Mouse (Mus musculus): ENCODE measurements around the gene Trim67. TPM values are rescaled to one million over a fixed set of nuclear protein-coding genes. Genes with fewer than 3 reads are reported as not detected.

Trim67 gene
- polyA plus RNA-seq, 1 experiment from 2014 or later = not detected

DNA sequence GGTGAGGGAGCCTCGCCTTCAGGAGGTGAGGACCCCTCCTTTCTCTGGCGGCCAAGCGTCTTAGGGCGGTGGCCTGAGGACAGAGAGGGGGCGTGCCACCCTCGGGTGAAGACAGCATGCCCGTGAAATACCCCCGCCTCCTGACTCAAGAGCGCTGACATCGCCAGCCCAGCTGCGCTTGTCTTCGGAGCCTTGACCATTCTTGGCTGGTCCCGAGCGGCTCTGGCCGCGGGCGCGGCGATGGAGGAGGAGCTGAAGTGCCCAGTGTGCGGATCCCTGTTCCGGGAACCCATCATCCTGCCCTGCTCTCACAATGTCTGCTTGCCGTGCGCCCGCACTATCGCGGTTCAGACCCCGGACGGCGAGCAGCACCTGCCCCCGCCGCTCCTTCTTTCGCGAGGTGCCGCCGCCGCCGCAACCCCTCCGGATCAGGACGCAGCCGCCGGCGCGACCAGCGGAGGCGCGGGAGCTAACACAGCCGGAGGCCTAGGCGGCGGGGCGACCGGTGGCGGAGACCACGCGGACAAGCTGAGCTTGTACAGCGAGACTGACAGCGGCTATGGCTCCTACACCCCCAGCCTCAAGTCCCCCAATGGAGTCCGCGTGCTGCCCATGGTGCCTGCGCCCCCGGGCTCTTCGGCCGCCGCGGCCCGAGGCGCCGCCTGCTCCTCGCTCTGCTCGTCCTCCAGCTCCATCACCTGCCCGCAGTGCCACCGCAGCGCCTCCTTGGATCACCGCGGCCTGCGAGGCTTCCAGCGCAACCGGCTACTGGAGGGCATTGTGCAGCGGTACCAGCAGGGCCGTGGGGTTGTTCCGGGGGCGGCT is 981 bp downstream of the Trim67 start:
- DNase-seq (ENCODE audit: low spot score) = no peak

DNA sequence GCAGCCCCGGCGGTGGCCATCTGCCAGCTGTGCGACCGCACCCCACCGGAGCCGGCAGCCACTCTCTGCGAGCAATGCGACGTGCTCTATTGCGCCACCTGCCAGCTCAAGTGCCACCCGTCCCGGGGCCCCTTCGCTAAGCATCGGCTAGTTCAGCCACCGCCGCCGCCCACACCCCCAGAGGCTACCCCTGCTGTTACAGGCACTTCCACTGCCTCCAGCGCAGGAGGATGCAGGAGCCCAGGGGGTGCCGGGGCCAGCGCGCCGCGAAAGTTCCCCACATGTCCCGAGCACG is 1.5 kb downstream of the Trim67 start:
- DNase-seq (ENCODE audit: low spot score) = peak; percentile 40

DNA sequence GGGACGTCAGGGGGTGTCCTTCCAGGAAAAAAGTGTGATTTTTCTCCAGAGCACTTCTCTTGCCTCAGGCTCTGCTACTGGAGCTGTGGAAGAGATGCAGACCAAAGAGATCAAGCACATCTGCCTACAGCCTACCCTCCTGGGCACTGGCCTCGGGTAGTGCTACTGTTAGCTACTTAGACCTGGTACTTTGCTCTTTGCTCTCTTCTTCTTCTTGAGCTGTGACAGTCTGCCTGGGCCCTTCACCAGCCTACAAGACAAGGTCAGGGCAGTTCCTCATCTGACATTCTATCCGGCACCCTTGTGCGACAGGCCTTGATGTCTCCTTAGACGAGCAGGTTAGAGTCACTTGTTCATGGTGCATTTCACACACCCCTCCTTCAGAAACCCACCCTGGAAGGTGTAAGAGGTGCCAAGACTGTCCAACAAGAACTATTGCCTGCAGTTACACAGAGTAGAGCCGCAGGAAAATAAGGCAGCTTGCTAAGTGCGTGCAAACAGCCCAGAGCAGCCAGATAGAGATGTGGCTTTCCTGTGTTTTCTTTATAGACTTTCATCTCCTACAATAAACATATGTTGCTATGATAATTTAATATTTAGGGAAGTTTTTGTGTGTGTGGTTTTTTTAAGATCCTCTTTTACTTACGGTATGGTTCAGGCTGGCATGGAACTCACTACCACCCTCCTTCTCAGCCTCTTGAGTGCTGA is 3.0 kb downstream of the Trim67 start:
- DNase-seq (ENCODE audit: low spot score) = no peak

DNA sequence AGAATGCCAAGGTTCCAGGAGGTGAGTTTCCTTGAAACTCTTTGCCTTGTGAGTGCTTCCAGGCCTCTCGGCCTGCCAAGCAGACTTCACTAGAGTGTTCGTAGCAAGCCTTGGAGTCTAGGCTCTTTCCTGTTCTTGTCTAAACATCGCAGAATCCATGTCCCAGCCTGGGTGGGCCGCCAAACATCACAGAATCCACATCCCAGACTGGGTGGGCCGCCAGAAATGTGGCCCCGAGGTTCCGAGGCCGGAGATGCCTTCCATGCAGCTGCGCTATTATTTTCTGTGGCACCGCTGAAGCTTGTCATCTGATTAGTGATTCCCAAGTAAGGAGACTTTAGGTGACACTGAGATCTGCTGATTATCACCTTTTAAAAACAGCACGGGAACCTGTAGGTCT is 7.7 kb downstream of the Trim67 start:
- DNase-seq (ENCODE audit: low spot score) = no peak

DNA sequence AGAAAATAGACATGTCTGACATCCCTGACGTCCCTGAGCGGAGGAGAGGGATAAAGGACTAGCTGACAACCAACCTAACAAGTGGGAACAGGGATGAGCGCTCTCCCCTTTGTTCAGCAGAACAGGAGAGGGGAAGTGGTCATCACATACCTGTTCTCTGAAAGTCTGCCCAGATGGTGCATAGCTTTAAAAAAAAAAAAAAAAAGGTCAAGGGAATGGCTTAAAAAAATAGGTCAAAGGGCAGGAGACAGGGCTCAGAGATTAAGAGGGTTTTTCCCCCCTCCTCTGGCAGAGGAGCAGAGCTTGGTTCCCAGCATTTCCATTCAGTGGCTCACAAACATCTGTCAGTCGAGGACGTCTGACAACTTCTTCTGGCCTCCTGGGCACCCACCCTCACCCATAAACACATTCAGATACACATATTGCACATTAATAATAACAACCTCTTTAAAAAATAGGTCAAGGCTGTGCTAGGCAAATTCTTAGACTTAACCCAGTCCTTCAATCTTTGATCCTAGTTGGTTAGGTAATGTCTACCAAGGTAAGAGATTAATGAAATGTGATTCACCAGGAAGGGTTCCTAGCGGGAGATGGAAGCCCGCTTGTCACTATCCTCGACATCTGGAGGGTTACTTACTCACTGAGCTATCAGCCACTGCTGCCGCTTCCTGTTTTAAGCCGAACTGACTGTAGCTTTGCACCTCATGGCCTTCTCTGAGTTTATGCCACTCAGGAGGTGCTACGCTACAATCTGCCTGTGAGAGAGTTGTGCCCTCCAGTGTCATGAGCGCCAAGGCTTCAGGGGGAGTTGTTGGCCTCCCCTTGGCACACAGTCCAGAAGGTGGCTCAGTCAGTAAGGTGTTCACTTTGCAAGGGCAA is 11.2 kb downstream of the Trim67 start:
- DNase-seq (ENCODE audit: low spot score) = no peak

DNA sequence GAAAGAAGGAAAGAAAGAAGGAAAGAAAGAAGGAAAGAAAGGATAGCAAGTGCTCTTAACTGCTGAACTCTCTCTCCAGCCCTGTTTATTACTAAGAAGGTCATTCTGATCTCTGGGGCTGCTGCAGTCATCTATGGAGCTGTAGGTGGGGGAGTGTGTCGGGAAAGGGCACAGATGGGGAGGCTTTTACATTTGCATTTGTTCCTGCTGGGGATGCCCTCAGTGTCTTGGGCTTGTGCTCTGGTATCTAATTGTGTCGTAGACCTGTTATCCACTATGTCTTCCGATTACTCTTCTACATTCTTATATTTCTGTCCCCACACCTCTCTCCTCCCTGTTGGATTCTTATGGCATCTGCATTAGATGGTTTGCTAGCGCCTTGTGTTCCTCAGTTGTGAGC is 13.1 kb downstream of the Trim67 start:
- DNase-seq (ENCODE audit: low spot score) = no peak

DNA sequence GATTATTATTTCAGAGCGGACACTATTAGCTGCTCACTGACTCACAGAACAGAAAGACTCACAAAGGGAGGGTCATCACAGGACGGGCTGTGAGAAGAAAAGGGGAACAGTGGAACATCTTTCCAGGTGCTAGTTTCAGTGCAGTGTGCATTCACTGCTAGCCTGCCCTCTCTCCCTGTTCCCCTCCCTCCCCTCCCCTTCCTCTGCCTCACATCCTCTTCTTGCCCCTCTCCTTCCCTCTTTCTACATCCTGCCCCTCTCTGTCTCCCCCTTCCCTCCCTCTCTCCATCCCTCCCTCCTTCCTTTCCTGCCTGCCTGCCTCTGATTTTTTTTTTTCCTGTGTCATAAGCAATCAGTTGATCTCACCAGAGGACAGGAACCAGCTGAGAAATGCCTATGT is 16.5 kb downstream of the Trim67 start:
- DNase-seq (ENCODE audit: low spot score) = no peak

DNA sequence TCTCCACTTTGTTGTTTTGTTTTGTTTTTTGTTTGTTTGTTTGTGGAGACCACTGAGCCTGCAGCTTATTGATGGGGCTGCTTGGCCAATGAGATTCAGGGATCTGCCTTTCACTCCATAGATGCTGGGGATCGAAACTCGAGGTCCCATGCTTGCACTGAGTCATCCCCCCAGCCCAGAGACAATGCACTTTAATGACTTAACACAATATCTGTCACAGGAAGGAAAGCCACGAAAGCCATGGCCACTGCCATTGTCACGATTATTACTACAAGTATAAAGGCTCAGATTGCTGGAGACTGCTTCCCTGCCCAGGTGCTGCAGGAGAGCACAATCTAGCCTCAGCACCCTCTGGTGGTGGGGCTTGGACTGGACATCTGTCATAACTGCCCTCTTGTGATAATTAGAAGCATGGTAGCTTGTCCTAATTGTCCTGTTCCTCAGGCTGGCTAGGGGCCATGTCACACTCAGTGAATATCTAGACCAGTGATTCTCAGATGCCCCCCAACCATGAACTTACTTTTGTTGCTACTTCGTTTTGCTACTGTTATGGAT is 17.2 kb downstream of the Trim67 start:
- DNase-seq (ENCODE audit: low spot score) = no peak

DNA sequence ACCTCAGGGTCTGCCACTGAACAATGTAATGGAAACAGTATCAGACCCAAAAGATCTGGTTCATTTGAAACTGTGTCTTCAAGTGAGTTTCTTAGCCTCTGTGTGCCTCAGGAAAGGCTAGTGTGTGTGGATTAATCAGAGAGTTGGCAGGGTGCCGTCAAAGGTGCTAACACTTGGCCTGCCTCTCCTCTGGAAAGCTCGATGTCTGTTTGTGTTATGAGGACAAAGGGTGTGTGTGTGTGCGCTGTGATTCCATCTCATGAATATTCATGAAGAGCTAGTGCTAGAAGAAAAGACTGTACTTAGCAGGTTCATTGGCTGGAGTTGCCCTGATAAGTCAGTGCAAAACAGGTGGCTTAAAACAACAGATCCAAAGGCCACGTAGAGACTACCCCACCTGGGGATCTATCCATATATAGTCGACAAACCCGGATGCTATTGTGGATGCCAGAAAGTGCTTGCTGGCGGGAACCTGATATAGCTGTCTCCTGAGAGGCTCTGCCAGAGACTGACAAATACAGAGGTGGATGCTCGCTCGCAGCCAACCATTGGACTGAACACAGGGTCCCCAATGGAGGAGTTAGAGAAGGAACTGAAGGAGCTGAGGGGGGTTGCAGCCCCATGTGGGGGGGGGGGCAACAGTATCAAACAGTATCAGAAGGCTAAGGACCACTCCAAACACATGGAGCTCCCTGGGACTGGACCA is 17.9 kb downstream of the Trim67 start:
- DNase-seq (ENCODE audit: low spot score) = no peak

DNA sequence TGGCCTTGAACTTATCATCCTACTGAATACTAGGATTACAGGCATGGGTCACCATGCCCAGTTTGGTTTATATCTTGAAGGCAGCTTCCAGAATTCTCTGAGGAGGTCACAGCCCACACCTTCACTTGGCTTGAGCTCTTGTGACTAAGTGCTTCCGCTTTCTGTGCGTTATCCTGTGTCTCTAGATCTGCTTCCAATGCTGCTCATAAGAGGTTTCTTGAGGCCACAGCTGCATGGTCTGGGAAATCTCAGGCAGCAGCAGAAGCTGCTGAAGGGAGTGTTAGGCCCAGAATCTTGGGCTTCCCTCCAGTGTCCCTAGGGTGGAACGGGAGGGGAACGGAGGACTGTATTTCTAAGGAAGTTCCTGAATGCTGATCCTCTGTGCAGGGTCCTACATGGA is 20.4 kb downstream of the Trim67 start:
- no peak for DNase-seq (ENCODE audit: low spot score)

DNA sequence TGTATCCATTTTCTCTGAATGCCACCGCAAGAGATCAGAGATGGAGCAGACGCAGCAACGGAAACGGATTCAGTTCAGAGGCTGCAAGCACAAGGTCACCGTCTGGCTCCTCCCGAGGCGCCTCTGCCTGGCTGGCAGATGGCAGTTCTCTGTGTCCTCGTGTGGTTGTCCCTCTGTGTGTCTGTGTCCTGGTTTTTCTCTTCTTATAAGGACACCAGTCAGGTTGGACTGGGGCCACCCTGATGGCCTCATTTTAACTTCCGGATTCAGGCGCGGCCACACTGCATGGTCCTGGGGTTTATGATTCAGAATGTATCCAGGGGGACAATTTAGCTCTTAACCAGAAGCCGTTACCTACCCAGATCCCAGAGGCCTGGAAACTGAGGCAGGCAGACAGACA is 23.0 kb downstream of the Trim67 start:
- no peak for DNase-seq (ENCODE audit: low spot score)

DNA sequence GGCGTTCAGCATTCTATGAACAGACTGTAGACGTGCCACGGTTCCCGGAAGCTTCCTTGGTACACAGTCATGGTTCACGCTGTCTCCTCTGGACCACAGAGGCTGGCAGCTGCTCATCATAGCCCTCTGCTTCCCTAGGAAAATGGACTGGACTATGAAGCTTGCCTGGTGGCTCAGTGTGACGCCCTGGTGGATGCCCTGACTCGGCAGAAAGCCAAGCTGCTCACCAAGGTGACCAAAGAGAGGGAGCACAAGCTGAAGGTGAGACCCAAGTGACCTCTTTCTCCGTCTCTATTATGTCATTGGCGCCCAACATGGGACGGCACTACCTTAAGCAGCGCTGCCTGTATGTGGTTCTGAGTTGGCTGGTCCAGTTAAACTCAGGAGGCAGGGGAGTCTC is 24.0 kb downstream of the Trim67 start:
- DNase-seq (ENCODE audit: low spot score) = no peak

DNA sequence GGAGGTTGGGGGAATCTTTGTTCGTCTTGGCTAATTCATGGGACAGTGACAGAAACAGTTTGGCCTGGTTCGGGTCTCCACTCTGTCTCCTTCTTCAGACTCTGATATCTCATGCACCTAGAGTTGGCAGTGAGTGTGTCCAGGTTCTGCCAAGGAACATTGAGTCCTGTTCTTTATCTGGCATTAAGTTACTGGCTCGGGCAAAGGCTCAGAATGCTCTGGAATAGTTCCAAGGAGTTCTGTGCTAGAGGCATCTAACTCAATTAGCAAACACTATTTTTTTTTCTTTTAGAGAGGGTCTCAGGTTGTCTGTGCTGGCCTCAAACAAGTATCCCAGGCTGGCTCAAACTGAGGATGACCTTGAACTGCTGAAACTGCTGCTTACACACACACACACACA is 24.5 kb downstream of the Trim67 start:
- DNase-seq (ENCODE audit: low spot score) = no peak

DNA sequence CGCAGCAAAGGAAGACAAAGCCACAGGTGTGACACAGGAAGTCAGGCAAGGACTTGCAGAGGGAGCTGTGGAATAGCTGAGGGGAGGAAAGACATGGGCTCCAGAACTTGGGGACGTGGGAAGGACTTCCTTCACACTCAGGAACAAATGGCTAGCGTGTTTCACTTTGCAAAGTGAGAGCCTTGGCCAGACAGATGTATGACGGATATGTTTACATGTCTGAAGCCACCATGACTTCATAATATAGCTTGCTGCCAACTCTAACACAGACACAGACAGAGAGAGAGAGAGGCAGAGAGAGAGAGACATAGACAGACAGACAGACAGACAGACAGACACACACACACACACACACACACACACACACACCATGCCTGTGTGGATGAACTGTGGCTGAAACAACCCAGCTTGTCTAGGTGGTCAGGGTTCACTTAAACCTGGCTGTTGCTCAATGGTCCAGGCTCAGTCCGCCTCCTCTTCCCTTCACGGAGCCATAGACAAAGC is 26.8 kb downstream of the Trim67 start:
- no peak for DNase-seq (ENCODE audit: low spot score)

DNA sequence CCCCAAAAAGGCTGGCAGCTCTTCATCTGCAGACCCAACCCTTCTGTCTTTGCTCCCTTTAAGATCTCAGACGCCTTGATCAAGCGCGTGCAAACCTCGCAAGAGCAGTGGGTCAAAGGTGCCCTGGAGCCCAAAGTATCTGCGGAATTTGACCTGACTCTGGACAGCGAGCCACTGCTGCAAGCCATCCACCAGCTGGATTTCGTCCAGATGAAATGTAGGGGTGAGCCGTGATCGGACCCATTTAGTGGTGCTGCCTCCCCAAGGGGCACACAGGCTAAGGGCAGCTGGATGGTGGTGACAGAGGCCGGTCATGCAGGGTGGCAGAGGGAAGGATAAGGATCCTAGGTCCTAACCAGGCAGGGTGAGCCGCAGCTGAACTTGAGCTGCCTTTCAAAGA is 27.2 kb downstream of the Trim67 start:
- DNase-seq (ENCODE audit: low spot score) = no peak

DNA sequence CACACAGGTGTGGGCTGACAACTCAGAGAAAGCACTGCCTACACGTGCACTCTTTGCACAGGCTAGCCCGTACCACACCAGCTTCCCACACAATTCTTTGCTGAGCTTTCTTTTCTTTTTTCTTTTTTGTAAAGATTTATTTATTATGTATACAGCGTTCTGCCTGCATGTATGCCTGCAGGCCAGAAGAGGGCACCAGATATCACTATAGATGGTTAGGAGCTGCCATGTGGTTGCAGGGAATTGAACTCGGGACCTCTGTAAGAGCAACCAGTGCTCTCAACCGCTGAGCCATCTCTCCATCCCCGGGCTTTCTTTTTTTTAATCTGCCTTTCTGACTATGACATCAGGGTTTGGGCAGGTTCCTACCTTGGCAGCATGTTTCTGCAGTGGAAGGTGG is 30.6 kb downstream of the Trim67 start:
- no peak for DNase-seq (ENCODE audit: low spot score)

DNA sequence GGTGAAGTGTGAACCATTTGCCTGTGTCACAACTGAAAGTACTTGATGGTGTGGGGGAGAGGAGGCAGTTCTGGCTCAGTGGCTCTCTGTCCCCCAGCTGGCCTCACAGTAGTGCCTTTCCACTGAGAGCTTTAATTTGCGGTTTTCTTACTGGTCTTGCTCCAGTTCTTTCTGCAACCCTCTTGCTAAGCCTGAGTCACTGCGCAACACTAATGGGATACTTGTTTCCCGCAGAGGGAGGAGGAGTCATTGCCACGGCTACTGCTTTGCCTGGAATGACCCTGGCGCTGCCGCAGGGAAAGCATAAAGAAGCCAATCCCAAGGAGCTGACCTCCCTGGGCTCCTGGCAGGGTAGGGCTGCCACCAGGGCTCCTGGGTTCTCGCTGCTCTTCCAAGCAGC is 33.8 kb downstream of the Trim67 start:
- DNase-seq (ENCODE audit: low spot score) = no peak

DNA sequence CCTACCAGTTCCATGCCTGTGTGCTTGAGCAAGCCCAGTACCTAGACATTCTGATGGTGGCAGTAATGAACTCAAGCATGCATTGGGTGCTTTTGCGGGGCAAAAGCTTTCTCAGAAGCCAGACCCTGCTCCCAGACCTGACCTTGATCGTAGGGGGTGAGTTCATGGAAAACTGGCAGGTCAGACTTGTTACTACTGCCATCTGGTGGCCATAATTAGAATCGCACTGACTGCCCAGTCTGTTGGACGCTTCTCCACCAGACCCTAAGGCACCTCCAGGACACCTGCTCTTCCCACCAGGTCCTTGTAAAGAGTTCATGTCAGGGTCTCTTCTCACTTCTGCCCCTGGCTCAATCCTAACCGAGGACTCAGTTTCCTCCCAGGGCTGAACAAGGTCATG is 34.5 kb downstream of the Trim67 start:
- peak; percentile 32 for DNase-seq (ENCODE audit: low spot score)

DNA sequence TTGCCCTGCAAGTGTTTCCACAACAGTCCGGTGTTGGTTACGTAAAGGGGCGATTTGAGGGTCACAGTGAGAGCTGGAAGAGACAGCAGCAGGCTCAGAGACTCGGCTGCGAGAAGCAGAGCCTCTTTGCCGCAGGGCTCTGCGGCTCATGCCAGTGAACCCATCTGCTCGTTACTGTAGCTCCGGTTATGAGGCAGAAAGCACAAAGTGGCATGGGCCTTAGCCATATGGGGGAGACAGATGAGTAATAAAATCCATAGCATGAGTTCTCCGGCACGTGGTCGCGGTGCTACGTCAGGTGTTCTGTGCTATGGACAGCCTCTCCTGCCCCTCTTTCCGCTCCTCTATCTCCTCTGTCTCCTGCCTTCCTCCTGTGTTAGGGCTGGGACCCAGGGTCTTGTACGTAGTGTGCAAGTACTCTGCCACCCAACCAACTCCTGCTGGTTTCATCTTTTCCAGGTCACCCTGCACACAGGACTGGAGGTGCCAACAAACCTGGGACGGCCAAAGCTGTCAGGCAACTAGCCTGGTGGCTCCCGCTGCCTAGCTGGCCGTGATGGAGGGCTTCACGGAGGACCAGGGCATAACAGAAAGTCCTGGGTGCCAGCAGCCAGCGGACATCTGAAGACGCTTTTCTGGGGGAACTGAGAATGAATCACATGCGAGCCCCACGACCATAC is 35.8 kb downstream of the Trim67 start:
- no peak for DNase-seq (ENCODE audit: low spot score)

DNA sequence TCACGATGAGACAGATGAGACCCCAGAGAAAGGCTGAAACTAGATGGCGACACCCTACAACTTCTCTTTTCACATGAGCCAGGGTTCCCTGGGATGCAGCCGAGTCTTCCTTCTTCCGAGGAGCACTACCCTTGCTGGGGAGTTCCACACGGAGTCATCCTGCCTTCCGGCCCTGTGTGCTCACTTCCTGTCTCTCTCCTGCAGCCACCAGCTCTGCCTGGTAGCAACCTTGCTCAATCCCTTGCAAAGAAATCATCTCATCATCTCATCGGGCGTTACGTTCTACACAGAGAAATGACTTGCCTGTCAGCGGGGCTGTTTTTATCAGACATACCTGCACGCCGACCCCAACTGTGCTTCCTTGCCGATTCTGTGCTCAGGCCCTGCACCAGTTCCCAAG is 37.2 kb downstream of the Trim67 start:
- no peak for DNase-seq (ENCODE audit: low spot score)

DNA sequence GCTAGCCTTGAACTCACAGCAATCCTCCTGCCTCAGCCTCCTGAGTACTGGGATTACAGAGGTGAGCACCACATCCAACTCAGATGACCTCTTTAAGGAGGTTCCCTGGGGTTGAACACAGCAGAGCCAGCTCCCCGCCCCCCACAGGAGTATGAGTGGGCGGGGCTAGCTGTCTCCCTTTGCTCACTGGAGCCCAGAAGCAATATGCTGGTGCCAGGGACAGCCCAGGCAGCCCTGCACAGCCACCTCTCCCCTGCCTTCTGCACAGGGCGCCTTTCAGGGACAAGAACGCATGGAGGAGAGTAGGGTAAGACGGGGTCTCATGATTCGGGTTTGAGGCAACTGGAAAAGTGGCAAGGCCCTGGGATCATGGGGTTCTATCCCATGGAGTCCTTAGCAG is 38.6 kb downstream of the Trim67 start:
- no peak for DNase-seq (ENCODE audit: low spot score)

All from thymus, postnatal 0 days (tissue).